Mouse (Mus musculus) stomach, postnatal 0 days (tissue): ENCODE measurements around the gene Wdr74.

Experiments used
- CTCF ChIP-seq: IDR thresholded peaks from 2 replicates; pipeline ENCODE4 v1.5.1; 2016; ENCODE audit warnings: antibody characterized with exemption, low read depth, mild to moderate bottlenecking, moderate library complexity
- EP300 ChIP-seq: optimal IDR thresholded peaks from 2 replicates; pipeline ENCODE3; 2016; ENCODE audit warnings: antibody characterized with exemption

- peak; percentile 44 for TF ChIP-seq EP300
- TF ChIP-seq CTCF = peak; percentile 22; the same call in 1 of the 2 replicates
Measured at GRCm38 (mm10) chr19:8756635-8757387, 21.2 kb downstream of the Wdr74 start, which contains the start of gene Nxf1.
